Mouse (Mus musculus) embryonic facial prominence, embryonic 10.5 days (tissue): ENCODE results near the gene Nrxn2. TPM values are rescaled to one million over a fixed set of nuclear protein-coding genes. Genes with fewer than 3 reads are reported as not detected.
A peak's percentile ranks its signal among the peaks of the same experiment; 100 is the strongest.

Experiments used
- DNase-seq: peaks from one replicate; pipeline ENCODE4 v3.0.0-alpha.2; 2017; ENCODE audit warnings: low spot score
- H3K27ac ChIP-seq: fragments of 300-500 bp; sonication (generic); replicated peaks from 2 replicates; pipeline ENCODE4 v1.5.1; 2016; ENCODE audit warnings: mild to moderate bottlenecking
- H3K27me3 ChIP-seq: fragments of 300-500 bp; sonication (generic); replicated peaks from 2 replicates; pipeline ENCODE4 v1.6.1; 2016; ENCODE audit warnings: low read depth, mild to moderate bottlenecking; ENCODE audit not compliant: poor library complexity, severe bottlenecking
- H3K36me3 ChIP-seq: fragments of 300-500 bp; sonication (generic); replicated peaks from 2 replicates; pipeline ENCODE4 v1.6.1; 2016; ENCODE audit warnings: mild to moderate bottlenecking, moderate library complexity
- H3K4me1 ChIP-seq: fragments of 300-500 bp; sonication (generic); 2 replicates; pipeline ENCODE4 v1.6.1; 2016
- H3K4me3 ChIP-seq: fragments of 300-500 bp; sonication (generic); 2 replicates; pipeline ENCODE4 v1.5.1; 2016; ENCODE audit warnings: mild to moderate bottlenecking, moderate library complexity
- H3K9me3 ChIP-seq: fragments of 300-500 bp; sonication (generic); 2 replicates; pipeline ENCODE4 v1.6.1; 2016; ENCODE audit warnings: mild to moderate bottlenecking
- WGBS: fragments of 180-500 bp; shearing (Covaris S2); methylation state at CpG from one replicate; pipeline ENCODE4 v1.1.7; 2016; 5-methylcytosine and 5-hydroxymethylcytosine counted together
- polyA plus RNA-seq: library from polyadenylated mRNA; unstranded; fragments of >200 nt; fragmentation: Nextera tagmentation; extraction: Ambion mirVana; gene quantifications from 2 replicates; pipeline ENCODE4 v1.2.1, GENCODE M21; 2016

Nrxn2 gene
- polyA plus RNA-seq, 1 experiment from 2014 or later = 1.9 TPM

DNA sequence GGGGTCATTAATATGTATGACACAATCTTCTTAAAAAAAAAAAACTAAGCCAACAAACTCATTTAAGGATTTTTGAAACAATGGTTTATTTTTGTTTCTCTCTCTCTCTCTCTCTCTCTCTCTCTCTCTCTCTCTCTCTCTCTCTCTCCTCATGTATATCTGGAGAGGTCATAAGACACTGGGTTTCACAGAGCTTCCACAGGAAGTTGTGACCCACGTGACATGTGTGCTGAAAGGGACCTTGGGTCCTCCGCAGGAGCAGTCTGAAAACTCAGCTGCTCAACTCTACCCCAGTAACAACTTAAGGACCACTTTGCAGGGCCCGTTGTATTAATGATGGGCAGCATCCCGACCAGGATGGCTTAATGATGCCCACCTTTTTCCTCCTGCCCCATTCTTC lies 132.7 kb downstream of the Nrxn2 start:
- no peak for DNase-seq
- peaks cover 19% of the 10 kb centered on the region for H3K4me1 ChIP-seq
- H3K36me3 ChIP-seq = no peaks in the 10 kb centered on the region
- no peak overlapping the region for H3K27ac ChIP-seq
- H3K9me3 ChIP-seq = no peaks in the 10 kb centered on the region
- no peaks in the 10 kb centered on the region for H3K27me3 ChIP-seq
- 64% methylated on average over 4 of the region's 4 CpGs for WGBS
- no peak overlapping the region for H3K4me3 ChIP-seq

DNA sequence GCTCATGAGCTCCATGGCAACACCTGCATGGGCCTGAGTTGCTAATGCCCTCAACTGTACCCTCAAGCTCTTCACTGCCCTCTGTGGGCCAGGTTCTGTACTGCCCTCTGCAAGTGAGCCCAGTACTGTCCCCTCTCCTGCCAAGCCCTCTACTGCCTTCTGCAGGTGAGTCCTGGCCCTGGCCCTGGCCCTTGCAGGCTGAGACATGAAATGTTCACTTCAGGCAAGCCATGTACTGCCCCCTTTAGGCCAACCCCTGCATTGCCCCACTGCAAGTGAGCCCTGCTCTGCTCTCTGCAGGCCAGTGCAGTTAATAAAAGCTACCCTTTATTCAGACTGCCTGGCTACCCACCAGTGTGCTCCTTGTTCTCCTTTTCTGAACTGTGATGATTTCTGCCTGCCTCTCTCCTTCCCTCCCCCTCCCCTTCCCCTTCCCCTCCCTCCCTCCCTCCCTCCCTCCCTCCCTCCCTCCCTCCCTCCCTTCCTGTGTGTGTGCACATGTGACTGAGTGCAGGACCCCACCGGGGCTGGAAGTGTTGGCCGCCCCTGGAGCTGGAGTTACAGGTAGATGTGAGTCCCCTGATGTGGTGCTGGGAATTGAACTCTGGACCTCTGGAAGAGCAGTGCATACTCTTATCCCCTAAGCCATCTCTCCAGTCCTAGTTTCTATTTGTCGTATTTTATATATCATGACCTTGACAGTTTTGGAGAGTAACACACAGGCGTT lies 133.9 kb downstream of the Nrxn2 start:
- WGBS = 75% methylated on average over 4 of the region's 4 CpGs
- Histone ChIP-seq H3K4me3 (no peak overlapping the region), H3K27me3 (no peaks in the 10 kb centered on the region), H3K27ac (no peak overlapping the region), H3K9me3 (no peaks in the 10 kb centered on the region), H3K4me1 (peaks cover 19% of the 10 kb centered on the region), H3K36me3 (no peaks in the 10 kb centered on the region)
- peak; percentile 60 for DNase-seq

DNA sequence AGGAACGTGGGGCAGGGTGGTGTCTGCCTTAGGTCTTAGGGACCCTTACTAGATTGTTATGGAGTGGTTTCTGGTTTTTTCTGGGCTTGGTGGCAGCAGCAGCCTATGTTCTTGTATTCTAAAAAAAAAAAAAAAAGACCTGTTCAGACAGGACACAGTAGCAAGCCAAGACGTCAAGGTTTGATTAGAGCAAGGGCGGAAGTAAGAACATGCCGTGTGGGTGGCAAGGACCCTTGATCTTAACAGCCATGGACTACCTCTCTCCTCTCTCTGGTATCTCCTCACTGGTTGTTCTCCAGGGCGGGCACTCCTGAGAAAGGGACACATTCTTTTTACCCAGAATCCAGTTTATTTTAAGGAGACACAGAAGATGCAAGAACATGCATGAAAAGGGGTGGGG lies 134.6 kb downstream of the Nrxn2 start:
- Histone ChIP-seq H3K9me3 (no peaks in the 10 kb centered on the region), H3K27me3 (no peaks in the 10 kb centered on the region), H3K27ac (no peak overlapping the region), H3K4me3 (no peak overlapping the region), H3K36me3 (no peaks in the 10 kb centered on the region), H3K4me1 (peaks cover 19% of the 10 kb centered on the region)
- WGBS = 72% methylated on average over 5 of the region's 5 CpGs
- DNase-seq = no peak

DNA sequence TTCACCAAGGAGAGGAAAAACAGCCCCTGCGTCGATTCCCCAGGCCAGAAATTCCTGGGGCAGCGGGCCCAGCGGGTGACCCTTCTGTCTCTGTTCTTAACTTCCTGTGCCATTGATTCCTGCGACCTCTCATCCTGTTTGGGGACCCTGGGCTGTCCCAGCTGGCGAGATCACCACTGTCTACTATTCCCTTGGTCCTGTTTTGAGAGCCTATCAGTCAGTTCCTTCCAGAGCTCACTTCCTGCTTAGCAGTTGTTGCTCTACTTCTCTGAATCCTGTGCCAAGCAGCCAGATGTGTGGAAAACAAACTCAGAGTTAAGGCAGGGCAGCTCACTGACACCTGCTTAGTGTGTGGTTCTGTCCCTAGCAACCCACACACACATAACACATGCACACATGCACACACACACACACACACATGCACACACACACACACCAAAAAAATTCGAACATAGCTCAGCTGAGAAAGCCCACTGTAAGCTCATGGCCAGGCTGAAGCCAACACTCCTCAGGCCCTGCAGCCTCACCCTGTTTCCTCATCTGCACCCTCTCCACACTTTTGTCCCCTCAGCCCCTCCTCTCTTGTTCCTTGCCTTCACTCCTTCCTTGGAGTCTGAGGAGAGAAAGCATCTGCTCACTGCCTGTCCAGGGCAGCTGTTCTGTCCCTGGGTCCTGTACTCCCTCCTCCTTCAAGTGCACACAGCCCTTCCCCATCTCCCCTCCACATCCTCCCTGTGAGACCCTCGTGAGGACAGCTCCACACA lies 135.5 kb downstream of the Nrxn2 start:
- Histone ChIP-seq H3K4me1 (peaks cover 19% of the 10 kb centered on the region), H3K9me3 (no peaks in the 10 kb centered on the region), H3K27ac (peak overlapping the region; percentile 36; the same call in 1 of the 2 replicates), H3K27me3 (no peaks in the 10 kb centered on the region), H3K36me3 (no peaks in the 10 kb centered on the region), H3K4me3 (no peak overlapping the region)
- WGBS = 24% methylated on average over 8 of the region's 8 CpGs
- peak; percentile 21 for DNase-seq

DNA sequence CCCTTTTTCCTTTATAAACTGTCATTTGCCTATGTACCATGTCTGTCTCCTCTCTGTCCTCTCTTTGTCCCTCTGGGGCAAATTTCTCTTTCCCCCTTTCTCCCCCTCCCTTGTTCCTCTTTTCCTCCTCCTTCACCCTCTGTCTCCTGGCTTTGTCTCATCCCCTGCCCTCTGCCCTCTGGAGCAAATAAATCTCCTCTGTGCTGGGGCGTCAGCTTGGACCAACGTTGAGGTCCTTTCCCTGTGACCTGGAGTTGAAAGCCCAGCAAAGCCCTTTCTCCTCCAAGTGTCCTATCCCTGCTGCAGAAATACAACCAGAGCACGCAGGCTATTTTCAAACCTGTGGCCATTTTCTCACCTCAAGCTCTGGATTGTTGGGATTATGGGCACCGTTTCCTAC lies 141.0 kb downstream of the Nrxn2 start:
- WGBS = 55% methylated on average over 4 of the region's 4 CpGs
- Histone ChIP-seq H3K36me3 (no peaks in the 10 kb centered on the region), H3K9me3 (no peaks in the 10 kb centered on the region), H3K4me1 (peaks cover 1% of the 10 kb centered on the region), H3K27ac (no peak overlapping the region), H3K4me3 (no peak overlapping the region), H3K27me3 (no peaks in the 10 kb centered on the region)
- no peak for DNase-seq

DNA sequence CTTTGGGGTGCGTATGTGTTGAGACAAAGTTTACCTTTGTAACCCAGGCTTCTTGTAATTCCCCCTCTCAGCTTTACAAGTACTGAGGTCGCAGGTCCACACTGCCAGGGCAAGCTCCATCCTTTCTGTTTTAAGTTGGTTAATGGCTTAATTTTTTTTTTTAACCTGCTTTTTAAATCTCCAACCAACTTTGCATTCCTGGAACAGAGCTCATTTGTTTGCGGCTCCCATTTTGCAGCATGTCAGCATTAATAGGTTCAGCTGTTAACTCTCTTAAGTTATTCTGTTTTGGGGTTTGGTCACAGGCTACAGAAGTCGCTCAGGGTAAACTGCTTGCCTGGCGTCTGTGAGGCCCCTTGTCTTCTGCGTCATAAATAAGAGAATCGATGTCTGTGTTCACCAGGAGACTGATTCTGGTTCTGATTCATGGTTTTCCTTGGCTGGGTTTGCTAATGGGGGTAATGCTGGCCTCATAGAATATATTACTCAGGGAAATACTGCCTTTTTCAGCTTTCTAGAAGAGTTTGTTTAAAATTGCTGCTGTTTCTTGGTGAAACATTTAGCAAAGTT lies 141.8 kb downstream of the Nrxn2 start:
- no peaks in the 10 kb centered on the region for H3K4me1 ChIP-seq

DNA sequence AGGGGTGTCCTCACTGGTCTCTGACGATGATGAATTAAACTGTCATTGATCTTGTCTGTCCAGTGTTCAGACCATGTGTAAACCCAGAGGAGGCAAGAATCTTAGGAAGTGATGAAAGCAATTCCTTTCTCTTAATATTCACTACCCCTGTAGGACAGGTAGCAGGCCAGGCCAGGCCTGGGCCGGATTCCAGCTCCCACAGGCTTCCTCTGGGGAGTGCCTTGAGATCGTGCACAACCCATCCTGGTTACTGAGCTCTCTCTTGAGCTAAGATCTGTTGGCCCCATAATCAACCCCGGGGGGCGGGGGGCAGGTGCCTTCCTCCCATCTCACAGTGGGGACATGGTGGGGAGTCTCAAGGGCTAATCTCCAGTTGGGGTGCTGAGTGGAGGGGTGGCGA lies 146.6 kb downstream of the Nrxn2 start:
- Histone ChIP-seq H3K9me3 (no peaks in the 10 kb centered on the region), H3K36me3 (no peaks in the 10 kb centered on the region), H3K27me3 (no peaks in the 10 kb centered on the region), H3K4me1 (0 out of 2 replicates have a peak, but pooled peaks cover 8% of the 10 kb centered on the region), H3K4me3 (no peak overlapping the region), H3K27ac (no peak overlapping the region)
- WGBS = 90% methylated on average over 6 of the region's 6 CpGs
- no peak for DNase-seq

More for the DNA sequence above, 141.8 kb downstream of the Nrxn2 start:
- Histone ChIP-seq H3K9me3 (no peaks in the 10 kb centered on the region), H3K27ac (no peak overlapping the region), H3K4me3 (no peak overlapping the region), H3K27me3 (no peaks in the 10 kb centered on the region), H3K36me3 (no peaks in the 10 kb centered on the region)
- WGBS = 82% methylated on average over 7 of the region's 7 CpGs
- no peak for DNase-seq

DNA sequence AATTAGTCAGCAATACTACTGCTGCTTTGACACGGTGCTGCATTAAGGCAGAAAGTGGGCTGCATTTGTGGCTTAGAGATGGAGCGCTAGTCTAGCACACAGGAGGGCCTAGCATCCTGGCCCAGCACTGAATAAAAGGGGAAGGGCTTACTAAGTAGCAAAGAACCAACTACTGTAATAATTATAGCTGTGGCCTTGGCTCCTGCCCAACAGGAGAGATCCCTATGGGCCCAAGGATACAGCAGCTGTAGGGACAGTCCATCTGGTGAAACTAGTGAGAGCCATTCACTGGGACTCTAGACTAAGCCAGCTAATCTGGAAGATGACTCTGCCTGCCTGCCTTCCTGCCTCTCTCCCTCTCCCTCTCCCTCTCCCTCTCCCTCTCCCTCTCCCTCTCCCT lies 147.9 kb downstream of the Nrxn2 start:
- 94% methylated on average over 2 of the region's 2 CpGs for whole genome bisulfite sequencing

DNA sequence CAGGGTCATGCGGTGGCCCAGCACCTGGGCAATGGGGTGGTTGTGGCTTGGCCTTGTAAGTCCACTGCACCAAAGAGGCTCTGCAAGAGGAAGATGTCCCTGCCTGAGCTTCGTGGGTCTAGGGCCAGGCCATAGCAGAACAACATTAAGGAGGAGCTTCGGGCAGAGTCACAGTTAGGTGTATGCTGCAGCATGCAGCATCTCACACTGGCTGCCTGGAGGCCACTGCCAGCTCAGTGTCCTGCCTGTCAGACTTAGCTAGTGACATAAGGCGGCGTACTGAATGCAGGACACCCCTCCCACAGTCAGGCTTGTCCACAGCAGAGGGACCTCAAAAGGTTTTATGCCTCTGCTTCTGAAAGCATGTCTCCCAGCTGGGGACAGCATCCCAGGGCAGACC lies 150.5 kb downstream of the Nrxn2 start:
- Histone ChIP-seq H3K4me3 (no peak overlapping the region), H3K4me1 (0 out of 2 replicates have a peak, but pooled peaks cover 12% of the 10 kb centered on the region), H3K9me3 (no peaks in the 10 kb centered on the region), H3K27me3 (peaks cover 15% of the 10 kb centered on the region; the same call in 1 of the 2 replicates), H3K36me3 (no peaks in the 10 kb centered on the region), H3K27ac (no peak overlapping the region)
- no peak for DNase-seq
- 78% methylated on average over 5 of the region's 5 CpGs for WGBS

More for the DNA sequence above, 147.9 kb downstream of the Nrxn2 start:
- Histone ChIP-seq H3K27me3 (no peaks in the 10 kb centered on the region), H3K4me3 (no peak overlapping the region), H3K4me1 (0 out of 2 replicates have a peak, but pooled peaks cover 8% of the 10 kb centered on the region), H3K9me3 (no peaks in the 10 kb centered on the region), H3K27ac (no peak overlapping the region), H3K36me3 (no peaks in the 10 kb centered on the region)
- no peak for DNase-seq

DNA sequence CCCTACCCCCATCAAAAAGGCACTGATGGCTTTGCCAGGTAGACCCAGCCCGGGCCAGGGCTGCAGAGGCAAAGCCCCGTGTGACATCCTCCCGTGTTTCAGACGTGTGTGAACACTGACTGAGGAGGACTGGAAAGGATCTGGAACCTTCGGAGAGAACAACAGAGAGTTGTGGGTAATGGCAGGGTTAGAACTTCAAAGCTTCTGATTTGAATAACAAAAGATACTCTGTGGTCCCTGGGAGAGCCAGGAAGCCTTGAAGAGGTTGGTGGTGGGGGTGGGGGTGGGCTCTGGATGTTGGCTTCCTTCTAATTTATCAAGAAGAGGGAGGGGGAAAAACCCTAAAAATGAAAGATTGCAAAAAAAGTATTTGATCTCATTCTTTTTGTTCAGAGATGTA lies 151.0 kb downstream of the Nrxn2 start:
- no peaks in the 10 kb centered on the region for H3K9me3 ChIP-seq
- no peak overlapping the region for H3K4me3 ChIP-seq
- H3K36me3 ChIP-seq = no peaks in the 10 kb centered on the region
- 43% methylated on average over 5 of the region's 5 CpGs for WGBS
- H3K27ac ChIP-seq = no peak overlapping the region
- H3K27me3 ChIP-seq = peaks cover 15% of the 10 kb centered on the region; the same call in 1 of the 2 replicates
- no peak for DNase-seq
- 0 out of 2 replicates have a peak, but pooled peaks cover 12% of the 10 kb centered on the region for H3K4me1 ChIP-seq

DNA sequence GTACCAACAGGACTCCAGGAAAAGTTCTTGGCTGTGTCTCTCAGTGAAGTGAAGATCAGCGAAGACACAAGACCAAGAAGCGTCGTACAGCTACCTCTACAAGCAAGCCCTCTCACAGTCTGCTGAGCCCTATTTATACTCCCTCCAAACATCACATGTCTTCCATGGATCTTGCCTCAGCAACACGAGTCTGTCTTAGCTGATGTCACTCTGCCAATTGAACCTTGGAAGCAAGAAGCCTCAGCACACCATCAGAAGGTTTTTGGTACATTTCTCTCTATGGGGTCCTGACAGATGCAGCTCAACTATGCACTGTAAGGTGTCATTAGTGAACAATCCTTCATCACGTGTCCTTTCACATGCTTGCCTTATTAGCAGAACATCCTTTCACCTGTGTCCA lies 152.9 kb downstream of the Nrxn2 start:
- DNase-seq = no peak
- Histone ChIP-seq H3K9me3 (no peaks in the 10 kb centered on the region), H3K27ac (no peak overlapping the region), H3K4me3 (no peak overlapping the region), H3K36me3 (no peaks in the 10 kb centered on the region), H3K27me3 (peaks cover 26% of the 10 kb centered on the region), H3K4me1 (0 out of 2 replicates have a peak, but pooled peaks cover 12% of the 10 kb centered on the region)
- WGBS = 84% methylated on average over 5 of the region's 5 CpGs

DNA sequence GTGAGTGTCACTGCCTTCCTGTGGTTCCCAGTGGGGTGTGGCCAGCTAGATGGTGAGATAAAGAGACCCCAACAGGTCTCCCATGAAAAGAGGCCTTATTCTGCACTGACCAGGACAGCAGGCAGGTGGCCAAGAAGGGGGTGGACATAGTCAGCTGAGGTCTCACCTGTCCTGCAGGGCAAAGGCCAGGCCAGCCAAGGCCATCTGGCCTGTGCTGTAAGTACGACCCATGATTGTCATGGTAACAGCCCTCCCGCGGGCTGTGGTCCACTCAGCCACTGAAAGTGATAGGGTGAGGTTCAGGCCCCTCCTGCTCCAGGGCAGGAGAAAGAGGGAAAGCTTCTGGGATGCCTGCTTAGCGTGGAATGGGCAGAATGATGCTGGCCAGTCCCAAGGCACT lies 153.5 kb downstream of the Nrxn2 start:
- 43% methylated on average over 4 of the region's 4 CpGs for WGBS

More for the DNA sequence above, 153.5 kb downstream of the Nrxn2 start:
- H3K27me3 ChIP-seq = peaks cover 30% of the 10 kb centered on the region
- H3K9me3 ChIP-seq = no peaks in the 10 kb centered on the region
- no peak overlapping the region for H3K4me3 ChIP-seq
- no peaks in the 10 kb centered on the region for H3K36me3 ChIP-seq
- no peak for DNase-seq
- no peak overlapping the region for H3K27ac ChIP-seq
- H3K4me1 ChIP-seq = peaks cover 16% of the 10 kb centered on the region
